Mouse (Mus musculus) olfactory bulb, adult 2 months (tissue): ENCODE results near the gene Tirap.

Experiments
- CTCF ChIP-seq: fragments of 200-500 bp; IDR thresholded peaks from 2 replicates; pipeline ENCODE4 v1.5.1; 2012; ENCODE audit warnings: low read depth, mild to moderate bottlenecking, low read length, moderate library complexity; ENCODE audit not compliant: insufficient read depth
- POLR2A ChIP-seq: fragments of 200-500 bp; IDR thresholded peaks from 2 replicates; pipeline ENCODE4 v1.6.1; 2012; ENCODE audit warnings: mild to moderate bottlenecking, low read depth, low read length, moderate library complexity; ENCODE audit not compliant: insufficient read depth

GRCm38 (mm10) chr9:35239734-35240133 is 39.6 kb upstream of the Tirap start:
- TF ChIP-seq POLR2A (no peak), CTCF (no peak)
